Mouse (Mus musculus): ENCODE data around the gene Vmn1r4.

The Vmn1r4 gene

DNA sequence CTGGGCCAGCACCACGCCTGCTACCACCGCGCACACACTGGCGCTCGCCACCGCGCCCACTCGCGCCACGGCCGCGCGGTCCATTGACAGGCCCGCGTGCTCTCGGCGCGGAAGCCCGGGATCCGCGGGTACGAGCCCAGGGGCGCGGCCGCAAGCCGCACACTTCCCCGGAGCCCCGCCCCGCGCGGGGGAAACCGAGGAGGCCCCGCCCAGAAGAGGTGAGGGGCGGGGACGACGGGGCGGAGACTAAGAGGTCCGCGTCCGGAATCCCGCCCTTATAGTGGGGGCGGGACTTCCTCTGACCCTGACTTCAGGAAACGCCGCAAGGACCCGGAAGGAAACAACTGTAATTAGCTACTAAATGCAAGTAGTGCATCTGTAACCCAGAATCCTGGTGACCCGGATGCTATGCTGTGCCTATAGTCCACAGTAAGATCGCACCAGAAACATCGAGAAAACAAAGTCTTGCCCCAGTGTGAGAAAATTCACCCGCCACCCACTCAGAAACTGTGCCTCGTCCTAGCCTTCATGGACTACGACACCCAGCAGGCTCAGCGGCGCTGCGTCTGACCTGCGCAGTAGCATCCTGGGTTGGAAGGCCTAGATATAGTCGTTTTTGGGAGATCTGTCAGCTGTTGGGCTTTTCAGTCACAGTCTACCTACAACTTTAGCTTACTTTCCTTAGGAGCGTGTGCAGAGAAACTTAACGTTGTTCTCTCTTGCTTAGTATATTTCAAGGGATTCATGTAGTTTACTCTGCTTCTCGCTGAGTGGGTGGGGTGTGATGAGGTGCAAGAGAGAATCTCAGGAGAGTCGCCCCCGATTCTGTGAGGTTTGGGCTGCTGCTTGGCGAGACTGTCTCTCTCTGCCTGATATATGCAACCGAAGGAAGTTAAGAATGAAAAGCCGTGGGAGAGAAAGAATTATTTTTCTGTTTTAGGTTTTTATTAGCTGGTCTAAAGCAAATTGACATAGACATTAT is at the start of gene Vmn1r4, which contains the start of gene Nt5c3:
TSS of gene Vmn1r4 (plus strand) at position 290 of the 982 bp plus-strand sequence.
TSS of gene Nt5c3 (minus strand) at position 207 of the 982 bp plus-strand sequence.
- peak; percentile 97 for DNase-seq (ENCODE audit: low read depth, low spot score)

DNA sequence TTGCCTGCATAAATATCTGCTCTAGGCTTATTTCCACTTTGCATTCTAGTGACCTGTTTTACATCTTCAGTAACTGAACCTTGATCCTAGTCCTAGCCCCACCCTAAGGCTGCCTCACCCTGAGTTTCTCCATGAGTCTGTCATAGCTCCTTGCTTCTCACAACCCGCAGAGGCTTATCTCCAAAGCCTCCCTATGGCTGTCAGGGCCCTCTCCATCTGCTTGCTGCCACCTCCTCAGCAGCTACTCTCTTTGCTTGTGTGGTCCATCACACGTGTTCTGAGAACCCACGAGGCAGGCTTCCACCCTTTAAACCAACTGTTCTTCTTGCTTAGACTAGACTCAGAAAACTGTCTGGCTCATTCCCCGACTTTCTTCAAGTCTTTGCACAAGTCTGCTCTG is 46.9 kb upstream of the Vmn1r4 start:
- DNase-seq (ENCODE audit: low read depth, low spot score): no peak

DNA sequence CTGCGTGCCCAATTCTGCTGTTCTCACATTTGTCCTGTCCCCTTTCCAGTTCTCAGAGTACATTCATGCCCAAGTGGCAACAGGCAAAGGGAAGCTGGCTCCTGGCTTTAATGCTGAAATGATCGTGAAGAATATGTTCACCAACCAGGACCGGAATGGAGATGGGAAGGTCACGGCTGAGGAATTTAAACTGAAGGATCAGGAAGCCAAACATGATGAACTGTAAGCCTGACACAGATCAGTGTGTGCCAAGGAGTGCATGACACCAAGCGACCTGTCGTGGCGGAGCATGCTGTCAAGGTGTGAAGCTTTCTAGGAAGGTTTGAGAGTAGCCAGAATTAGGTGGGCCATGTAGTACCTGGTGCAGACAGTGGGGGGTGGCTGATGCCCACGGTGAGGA is 45.8 kb upstream of the Vmn1r4 start:
- DNase-seq (ENCODE audit: low read depth, low spot score): no peak

DNA sequence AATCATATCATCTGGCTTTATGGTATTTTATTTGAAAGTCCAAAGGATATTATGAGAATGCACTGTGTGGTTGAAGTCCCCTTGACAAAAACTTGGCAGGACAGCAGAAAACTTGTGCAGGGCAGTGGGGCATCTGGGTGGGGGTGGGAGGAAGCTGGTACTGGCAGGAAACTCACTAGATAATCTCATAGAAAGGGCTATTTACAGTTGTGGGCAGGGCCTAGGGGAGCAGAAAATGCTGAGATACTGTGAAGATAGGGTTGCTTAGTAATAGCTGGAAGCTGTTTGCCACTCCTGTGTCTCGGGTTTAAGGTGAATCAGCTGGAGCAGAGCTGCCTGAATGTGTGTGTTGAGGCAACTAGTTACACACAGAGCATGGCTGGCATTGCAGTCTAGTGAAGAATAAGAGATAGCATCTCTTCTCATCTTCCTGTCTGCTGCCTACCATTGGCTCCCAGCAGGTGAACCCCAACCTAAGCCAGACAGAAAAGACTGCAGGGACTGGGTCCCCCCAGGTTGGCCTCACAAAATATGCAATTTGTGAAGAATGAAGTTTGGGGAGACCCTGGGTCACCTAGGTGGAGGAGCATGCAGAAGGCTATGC is 44.4 kb upstream of the Vmn1r4 start:
- DNase-seq (ENCODE audit: low read depth, low spot score): peak; percentile 28

DNA sequence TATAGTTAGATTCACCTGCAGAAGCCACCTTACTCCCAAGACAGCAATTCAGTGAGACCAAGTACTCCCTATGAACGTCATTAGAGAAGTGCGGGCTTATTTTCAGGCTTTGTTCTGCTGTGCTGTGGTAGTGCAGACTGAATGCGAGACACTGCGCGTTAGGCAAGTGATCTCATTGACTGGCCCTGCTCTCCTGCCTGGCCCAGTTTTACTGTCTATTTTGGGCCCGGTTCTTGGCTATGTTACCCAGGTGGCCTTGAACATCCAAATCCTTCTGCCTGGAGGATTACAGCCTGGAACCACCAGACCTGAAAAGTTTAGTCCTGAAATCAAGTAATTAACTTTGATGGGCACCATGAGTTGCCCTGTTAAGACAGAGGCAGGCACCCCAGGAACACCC is 35.3 kb upstream of the Vmn1r4 start:
- DNase-seq (ENCODE audit: low read depth, low spot score): no peak

DNA sequence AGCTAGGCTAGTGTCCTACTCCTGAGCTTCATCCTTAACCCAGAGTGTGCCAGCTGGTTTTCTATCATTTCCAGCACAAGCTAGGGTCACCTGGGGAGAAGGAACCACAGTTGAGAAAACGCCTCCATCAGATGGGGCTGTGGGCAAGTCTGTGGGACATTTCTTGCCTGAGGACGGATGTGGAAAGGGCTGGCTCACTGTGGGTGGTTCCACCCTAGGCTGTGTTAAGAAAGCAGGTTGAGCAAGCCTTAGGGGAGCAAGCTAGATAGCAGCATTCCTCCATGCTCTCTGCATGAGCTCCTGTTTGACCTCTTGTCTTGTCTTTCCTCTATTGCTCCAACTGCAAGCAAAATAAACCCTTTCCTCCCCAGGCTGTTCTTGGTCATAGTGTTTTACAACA is 33.1 kb upstream of the Vmn1r4 start:
- no peak for DNase-seq (ENCODE audit: low read depth, low spot score)

DNA sequence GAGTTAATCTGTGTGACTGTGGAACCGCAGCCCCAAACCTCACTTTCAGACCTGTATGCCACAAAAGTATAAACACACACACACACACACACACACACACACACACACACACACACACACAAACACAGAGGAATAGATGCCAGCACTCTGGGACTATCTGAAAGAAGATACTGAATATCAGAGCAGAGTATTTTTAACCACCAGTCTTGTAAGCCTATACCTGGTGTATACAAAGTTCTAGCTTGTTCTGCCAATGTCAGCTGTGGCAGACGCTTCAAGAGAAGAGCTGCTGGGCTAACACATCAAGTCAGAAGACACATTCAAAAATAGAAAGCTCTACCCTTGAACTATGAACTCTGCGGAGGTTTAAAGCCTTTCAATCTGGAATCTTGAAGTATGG is 24.2 kb upstream of the Vmn1r4 start:
- DNase-seq (ENCODE audit: low read depth, low spot score): no peak

DNA sequence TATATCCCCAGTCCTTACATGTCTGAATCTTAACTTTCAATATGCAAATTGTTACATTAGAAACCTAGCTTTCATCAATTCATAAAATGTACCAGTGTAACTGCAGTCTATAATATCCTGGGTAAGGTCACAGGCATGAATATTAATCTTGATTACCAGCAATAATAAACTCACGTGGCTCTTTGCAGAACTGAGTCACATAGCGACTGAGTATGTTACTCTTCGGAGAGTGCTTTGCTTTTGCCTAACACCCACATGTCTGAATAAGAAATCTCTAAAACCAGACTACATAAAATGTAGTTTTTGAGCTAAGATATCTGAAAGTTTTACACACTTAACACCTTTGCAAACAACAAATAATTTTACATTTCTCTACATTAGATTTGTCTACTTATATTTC is 22.5 kb upstream of the Vmn1r4 start:
- no peak for DNase-seq (ENCODE audit: low read depth, low spot score)

DNA sequence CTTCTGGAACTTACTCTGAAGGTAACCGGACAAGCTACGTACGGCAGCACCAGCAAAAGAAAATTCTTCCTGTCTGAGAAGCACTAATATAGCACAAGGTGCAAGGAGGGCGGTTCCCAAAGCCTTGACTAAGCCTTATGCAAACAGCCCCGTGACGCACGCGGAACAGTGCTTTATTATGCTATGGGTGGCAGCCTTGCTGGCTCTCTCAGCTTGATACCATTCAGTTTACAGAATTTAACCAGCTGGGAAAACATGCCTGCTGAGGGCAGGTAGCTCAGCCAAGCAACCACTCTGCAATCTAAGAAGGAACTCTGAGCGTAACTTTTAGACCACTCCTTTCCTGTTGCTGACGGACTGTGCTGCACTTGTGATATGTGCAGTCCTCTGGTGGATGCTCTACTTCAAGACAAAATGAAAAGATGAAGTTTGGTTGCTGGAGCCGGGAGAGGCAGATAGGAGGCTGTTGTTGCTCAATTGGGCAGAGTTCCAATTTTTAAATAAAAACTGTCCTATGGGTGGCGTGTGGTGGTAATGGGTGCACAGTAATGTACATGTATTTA is 21.9 kb upstream of the Vmn1r4 start:
- DNase-seq (ENCODE audit: low read depth, low spot score): no peak

DNA sequence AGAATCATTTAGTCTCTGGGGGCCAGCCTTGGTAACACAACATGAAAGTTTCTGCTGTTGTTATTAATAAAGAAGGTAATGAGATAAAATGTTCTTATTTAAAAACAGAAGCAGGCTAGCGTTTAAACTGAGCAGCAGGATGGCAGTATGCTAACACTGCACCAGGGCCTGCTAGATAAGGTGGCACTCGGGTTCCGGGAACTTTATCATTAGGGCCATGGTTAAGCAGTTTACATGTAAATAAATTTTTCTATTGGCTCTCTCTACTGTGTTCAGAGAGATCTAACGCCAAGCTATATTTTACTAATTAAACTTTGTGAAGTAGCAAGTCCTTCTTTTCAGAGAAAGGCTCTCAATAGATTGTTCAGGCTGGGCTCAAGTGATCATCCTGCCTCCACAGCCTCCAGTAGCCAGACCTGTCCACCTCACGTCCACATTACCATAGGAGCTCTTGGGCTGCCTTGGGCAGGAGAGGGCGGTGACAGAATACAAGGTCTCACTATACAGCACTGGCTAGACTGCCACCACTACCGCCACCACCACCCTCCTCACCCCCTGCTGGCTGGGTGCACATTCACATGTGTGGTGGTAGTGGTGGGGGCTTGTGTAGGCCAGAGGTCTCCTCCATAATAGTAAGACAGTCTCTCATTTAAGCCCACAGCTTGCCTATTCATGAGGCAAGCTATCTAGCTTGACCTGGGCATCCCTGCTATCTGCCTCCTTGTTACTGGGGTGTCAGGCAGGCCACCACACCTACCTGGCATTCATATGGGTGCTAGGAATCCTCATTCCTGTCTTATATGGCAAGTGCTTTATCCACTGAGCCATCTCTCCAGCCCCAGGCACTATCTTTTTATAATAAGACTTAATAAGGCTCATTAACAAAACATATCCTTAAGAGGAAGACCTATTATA is 21.0 kb upstream of the Vmn1r4 start:
- DNase-seq (ENCODE audit: low read depth, low spot score): no peak

DNA sequence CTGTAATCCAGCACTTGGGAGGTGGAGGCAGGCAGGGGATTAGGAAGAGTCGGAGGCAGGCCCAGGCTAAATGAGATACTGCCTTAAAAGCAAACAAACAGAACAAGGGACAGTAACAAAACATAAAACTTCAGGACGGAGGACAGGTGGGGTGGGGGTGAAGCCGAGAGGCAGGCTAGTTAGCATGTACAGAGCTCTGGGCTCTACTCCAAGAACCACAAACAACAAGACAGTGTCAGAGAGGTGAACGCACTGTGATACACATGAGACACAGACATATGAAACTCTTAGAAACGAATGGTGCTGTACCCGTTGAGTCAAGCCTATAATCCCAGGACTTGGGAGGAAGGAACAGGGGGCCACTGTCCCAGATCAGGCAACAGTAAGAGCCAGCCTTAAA is 20.0 kb upstream of the Vmn1r4 start:
- DNase-seq (ENCODE audit: low read depth, low spot score): peak; percentile 36

DNA sequence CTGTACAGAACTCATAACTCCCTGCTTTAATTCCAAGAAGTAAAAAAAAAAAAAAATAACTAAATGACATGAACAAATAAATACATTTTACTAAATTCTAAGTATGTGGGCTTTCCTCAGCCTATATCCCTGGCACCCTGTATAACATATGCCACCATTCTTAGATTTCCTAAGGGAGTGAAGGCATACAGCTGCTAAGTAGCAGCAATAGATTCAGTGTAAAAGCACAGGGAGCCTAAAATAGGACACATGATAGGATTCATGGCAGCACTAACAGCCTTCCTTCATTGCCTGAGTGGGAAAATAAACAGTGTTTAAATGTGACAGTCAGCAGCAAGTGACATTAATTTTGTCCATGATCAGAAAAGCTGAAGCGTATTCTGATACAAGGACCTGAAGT is 19.5 kb upstream of the Vmn1r4 start:
- DNase-seq (ENCODE audit: low read depth, low spot score): no peak

DNA sequence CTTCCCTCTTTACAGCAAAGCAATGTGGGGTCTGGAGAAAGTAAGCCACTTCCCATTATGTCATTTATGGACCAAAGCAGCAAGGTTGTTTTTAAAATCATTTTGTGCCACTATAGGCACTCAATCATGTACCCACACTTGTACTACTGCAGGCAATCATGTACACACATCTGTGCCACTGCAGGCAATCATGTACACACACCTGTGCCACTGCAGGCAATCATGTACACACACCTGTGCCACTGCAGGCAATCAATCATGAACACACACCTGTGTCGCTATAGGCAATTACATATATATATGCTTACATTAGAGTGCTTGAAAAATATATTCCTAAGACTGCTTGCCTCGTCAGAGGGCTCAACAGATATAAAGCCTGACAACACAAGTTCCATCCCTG is 18.8 kb upstream of the Vmn1r4 start:
- DNase-seq (ENCODE audit: low read depth, low spot score): no peak

DNA sequence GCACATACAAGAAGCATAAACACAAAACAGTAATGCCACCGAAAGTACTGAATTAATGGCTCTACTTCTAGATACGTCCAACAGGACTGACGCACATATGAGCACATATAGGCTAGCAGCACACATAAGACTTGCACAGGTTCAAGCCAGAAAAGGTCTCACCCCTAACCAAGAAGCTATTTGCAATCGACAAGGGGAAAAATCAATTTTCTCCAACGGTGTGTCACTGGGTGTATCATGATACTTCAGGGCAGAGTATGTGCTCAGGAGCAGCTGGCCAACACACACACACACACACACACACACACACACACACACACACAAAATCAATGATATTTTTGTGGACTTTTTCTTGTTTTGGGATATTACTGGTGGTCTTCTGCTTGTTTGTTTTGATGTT is 18.3 kb upstream of the Vmn1r4 start:
- DNase-seq (ENCODE audit: low read depth, low spot score): no peak

DNA sequence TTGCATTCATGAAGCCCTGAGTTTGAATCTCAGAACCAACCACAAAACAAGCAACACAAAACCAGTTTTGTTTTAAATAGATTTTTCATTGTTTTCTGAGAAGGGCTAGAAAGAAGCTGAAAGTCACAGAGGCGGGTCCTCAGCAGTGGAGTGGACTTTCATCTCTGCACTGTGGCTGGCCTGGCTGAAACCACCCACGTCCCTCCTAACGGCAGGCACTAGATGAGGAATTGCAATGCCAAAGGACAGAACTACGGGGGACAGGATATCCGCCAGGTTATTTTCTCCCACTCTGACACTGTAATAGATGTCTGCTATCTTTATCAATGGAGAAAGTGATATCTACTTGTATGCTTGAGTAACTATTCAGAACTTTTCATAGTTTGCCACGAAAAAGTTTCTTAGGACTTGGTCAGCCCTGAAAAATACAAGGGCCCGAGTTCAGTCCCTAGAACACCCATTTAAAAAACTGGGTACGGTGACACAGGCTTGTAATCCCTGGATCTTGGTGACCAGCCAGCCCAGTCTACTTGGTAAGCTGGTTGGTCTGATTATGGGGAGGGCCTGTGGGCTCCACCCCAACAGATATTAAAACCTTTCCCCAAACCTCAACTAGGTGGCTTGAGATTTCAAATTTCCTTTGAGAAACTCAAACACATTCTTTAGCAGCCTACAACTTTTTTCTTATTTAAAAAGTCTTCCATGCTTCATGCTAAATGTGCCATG is 17.5 kb upstream of the Vmn1r4 start:
- no peak for DNase-seq (ENCODE audit: low read depth, low spot score)

DNA sequence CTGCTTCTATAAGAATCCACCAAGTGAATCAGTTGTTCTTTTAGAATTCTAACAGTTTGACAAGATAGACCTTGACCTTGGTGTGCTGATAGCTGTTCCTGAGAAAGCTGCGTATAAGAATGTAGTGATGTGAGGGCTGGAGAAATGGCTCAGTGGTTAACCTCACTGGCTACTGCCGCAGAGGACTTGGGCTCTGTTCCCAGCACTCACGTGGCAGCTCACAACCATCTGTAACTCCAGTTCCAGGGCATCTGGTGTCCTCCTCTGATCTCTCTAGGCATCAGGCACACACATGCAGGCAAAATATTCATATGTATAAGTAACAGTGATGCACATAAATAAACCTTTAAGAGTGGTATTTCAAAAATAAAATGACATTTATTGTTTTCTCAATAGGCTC is 15.8 kb upstream of the Vmn1r4 start:
- DNase-seq (ENCODE audit: low read depth, low spot score): no peak

DNA sequence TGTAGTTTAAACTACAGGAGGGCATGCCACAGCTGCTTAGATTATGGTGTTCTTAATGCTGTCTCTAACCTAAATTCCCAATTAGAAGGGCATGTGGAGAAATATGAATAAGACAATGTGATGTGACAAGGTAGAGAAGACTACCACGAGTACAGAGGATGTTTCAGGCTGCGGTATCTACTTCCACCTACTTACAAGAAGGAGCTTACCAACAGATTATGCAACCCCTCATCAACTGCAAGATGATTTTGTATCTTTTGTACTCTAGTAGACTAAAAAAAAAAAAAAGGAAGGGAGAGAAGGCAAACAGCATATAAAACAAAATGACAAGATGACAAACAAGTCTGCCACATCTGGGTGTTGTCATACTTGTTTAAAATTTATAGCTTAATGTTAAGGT is 15.4 kb upstream of the Vmn1r4 start:
- no peak for DNase-seq (ENCODE audit: low read depth, low spot score)

DNA sequence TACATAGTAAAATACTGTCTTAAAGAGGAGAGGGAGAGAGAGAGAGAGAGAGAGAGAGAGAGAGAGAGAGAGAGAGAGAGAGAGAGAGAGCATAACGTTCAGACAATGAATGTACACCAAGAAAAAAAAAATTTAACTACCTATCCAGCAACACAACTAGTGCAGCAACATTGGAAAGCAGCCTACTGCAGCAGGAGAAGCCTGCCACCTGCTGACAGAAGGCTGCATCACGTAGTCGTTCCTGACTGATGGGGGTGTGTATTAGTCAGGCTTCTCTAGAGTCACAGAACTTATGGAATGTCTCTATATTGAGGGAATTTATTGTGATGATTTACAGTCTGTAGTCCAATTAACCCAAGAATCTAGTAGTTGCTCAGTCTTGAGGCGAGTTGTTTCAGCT is 14.9 kb upstream of the Vmn1r4 start:
- peak; percentile 86 for DNase-seq (ENCODE audit: low read depth, low spot score)

DNA sequence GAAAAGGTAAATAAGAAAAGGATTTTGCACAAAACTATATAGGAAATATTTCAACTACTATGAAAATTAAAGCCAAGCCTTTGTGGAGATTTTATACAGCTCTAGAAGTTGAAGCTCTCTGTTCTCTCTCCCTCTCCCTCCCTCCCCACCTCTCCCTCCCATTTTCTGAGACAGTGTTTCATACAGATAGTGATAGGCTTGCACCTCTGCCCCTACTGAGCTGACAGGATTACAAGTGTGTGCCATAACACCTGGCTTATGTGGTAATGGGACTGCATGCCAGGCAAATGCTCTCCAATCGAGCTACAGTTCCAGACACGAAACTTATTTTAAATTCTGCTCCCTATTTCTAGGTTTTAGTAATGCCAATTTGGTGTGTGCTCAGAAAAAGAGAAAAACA is 12.9 kb upstream of the Vmn1r4 start:
- no peak for DNase-seq (ENCODE audit: low read depth, low spot score)

DNA sequence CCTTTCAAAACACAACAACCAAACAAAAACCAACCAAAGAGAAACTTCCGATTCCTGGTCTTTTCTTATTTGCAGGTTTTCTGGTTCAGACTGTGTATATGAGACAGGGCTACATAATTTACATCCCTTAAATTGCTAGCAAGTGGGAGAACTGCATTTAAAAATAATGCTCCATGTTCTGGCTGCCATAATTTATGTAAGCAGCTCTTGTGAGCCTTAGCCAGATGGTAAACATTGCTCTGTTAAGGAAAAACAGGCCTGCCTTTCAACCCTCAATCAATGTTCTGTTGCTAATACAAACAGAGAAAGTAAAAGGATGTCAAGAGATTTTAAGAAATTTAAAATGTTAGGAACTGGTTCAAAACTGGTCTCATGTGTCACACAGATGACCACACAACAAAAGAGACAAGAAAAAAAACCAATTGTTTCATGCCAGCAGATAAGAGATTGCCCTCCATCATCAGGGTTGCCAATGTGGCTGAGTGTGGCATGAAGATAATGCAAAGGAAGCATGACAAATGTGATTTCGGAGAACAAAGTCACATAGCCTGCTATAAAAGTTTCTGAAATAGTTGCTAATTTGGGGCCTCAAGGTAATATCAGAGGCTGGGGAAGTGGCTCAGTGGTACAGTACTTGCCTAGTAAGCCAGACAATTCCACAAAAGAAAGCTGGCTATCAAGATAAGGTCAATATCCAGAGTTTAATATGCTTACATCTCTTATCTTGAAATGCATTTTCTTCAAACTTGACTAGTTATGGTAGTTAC is 10.5 kb upstream of the Vmn1r4 start:
- DNase-seq (ENCODE audit: low read depth, low spot score): no peak

Data from 3T3-L1 (cell line).